Mouse (Mus musculus): ENCODE measurements around the gene 9130023H24Rik.

9130023H24Rik gene

DNA sequence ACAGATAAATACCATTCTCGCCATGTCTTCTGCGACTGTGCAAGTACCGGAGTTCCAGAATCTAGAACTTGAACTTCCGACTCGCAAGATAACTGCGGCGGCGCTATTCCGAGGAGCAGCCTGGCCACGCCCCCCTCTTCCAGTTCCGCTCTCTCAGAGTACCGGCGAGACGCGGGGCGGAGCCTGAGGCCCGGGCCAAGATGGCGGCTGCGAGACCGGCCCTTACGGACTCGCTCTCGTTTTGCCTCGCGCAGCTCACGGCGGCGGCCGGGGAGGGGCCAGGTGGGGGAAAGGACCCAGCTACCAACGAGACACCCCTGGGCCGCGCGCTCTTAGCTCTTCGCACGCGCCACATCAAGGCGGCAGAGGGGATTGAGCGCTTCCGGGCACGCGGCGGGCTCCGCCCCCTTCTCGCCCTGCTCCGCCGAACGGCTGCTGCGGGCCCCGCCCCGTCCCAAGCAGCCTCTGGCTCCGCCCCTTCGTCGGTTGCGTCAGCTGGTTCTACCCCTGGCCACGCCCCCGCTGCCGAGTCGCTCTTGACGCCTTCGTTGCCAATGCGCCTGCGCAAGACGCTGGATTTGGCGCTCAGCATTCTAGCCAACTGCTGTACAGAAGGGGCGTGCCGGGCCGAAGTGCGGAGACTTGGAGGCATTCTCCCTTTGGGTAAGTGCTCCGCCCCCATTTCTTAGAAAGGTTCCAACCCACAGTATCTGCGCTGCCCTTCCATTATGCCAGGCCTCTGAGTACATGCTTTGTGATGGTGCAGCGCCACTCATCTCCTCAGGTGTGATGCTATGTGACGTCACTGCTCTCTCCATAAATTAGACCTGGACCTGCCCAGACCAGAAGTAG lies at the start of gene 9130023H24Rik:
Gene 9130023H24Rik, minus strand, starts transcription at position 105 of the 852 bp plus-strand sequence.
- peak; percentile 99 to 100 for DNase-seq (ENCODE audit: low spot score in 2 of 2)

GRCm38 (mm10) chr7:128285060-128285459 lies 47.2 kb upstream of the 9130023H24Rik start:
- no peak for DNase-seq (ENCODE audit: low spot score in 2 of 2)

DNA sequence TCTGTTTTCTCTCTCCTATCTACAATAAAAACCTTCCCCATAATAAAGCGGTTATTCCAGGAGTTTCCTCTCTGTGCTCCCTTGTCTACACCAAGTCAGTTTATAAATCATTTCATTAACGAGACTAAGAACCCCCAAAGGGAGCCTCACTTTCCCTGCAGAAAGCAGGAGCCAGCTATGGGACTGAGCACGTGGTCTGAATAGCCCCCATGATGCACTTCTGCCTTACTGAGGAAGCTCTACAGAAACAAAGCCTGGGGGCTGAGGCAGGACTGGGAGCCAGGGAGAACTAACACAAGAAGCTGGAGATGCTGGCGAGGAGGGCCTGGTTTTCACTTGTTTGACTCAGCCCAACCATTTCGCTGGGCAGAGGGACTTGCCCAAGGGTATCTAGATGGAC lies 46.2 kb upstream of the 9130023H24Rik start:
- DNase-seq (ENCODE audit: low spot score in 2 of 2) = no peak

DNA sequence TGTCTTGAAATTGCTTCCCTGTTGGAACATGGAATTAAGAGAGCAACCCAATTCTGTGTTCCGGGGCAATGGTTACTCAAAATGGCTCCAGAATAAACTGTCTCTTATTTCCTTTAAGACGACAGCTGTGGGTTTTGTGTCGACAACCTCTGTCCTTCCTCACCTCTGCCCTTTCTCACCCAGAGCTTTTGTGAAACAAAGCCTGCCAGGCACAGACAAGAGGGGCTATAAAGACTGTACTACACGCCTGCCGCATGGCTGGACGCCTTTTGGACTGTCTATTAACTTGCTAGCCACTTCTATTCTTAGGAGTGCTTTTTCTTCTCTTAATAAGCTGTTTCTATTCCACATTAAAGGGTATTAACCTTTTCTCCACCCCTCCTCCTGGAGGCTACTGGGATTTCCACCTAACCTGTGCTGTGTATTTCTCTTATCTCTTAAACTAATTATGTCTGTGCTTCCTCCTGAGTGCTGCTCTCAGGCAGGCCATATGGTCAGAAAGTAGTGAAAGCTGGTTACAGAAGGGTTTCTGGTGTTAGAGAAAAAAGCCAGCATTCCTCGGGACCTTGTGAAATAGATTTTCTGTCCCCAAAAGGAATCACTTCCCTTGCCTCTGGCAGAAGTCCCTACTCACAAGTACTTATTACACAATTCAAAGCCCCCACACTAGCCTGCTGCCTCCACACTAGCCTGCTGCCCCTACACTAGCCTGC lies 44.9 kb upstream of the 9130023H24Rik start:
- no peak for DNase-seq (ENCODE audit: low spot score in 2 of 2)

- DNase-seq (ENCODE audit: low spot score in 2 of 2) = no peak
Measured at GRCm38 (mm10) chr7:128281765-128282164, 43.9 kb upstream of the 9130023H24Rik start.

- DNase-seq (ENCODE audit: low spot score in 2 of 2) = no peak
Measured at GRCm38 (mm10) chr7:128279750-128280149, 41.9 kb upstream of the 9130023H24Rik start.

GRCm38 (mm10) chr7:128276051-128276450 lies 38.2 kb upstream of the 9130023H24Rik start:
- no peak for DNase-seq (ENCODE audit: low spot score in 2 of 2)

DNA sequence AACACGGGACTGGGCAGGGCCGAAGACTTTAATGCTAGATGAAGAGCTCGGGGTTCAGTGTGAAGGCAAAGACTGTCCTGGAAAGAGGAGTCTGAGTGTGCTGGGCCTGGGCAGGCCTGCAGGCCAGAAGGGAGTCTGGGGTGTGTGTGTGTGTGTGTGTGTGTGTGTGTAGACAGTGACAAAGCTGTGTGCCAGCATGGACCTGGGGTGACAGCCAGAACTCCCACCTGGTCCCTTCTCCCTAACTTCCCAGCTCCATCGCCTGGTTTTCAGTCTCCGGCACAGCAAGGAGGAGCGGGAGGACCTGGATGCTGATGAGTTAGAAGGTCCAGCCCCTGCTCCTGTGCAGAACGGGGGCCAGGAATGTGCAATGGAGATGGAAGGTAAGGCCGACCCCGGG lies 33.7 kb upstream of the 9130023H24Rik start:
- no peak for DNase-seq (ENCODE audit: low spot score in 2 of 2)

- no peak for DNase-seq (ENCODE audit: low spot score in 2 of 2)
Measured at GRCm38 (mm10) chr7:128270431-128270850, 32.6 kb upstream of the 9130023H24Rik start.

GRCm38 (mm10) chr7:128267813-128268212 lies 30.0 kb upstream of the 9130023H24Rik start:
- DNase-seq (ENCODE audit: low spot score in 2 of 2) = no peak

DNA sequence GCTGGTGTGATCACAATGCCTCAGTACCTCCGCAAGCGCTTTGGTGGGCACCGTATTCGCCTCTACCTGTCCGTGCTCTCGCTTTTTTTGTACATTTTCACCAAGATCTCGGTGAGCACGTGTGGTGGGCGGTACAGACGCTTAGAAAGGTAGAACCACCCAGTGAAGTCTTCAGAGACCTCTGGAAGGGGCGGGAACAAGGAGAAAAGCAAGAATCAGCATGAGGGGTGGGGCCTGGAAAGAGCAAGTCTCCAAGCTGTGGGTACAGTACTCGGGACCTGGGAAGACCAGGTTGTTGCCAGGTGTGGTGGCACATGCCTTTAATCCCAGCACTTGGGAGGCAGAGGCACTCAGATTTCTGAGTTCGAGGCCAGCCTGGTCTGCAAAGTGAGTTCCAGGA lies 29.6 kb upstream of the 9130023H24Rik start:
- DNase-seq (ENCODE audit: low spot score in 2 of 2) = no peak

GRCm38 (mm10) chr7:128266056-128266455 lies 28.2 kb upstream of the 9130023H24Rik start:
- no peak for DNase-seq (ENCODE audit: low spot score in 2 of 2)

DNA sequence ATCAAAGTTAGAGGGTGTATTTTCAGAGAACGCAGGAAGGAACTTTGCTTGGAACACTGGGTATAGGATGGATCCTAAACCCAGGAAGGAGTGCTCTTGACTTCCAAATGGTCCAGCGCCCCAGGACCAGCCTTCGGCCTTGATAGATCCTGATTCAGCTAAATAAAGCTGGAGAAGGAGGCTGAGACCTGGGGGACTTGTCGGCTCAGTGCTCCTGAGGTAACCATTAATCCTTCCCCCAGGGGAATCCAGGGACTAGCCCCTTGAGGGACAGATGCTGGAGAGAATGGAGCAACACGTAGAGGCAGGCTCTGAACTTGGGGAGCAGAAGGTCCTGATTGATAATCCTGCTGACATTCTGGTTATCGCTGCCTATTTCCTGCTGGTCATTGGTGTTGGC lies 27.6 kb upstream of the 9130023H24Rik start, which contains the start of gene Slc5a2:
Gene Slc5a2, plus strand, starts transcription at position 247 of the 400 bp plus-strand sequence.
- no peak for DNase-seq (ENCODE audit: low spot score in 2 of 2)

DNA sequence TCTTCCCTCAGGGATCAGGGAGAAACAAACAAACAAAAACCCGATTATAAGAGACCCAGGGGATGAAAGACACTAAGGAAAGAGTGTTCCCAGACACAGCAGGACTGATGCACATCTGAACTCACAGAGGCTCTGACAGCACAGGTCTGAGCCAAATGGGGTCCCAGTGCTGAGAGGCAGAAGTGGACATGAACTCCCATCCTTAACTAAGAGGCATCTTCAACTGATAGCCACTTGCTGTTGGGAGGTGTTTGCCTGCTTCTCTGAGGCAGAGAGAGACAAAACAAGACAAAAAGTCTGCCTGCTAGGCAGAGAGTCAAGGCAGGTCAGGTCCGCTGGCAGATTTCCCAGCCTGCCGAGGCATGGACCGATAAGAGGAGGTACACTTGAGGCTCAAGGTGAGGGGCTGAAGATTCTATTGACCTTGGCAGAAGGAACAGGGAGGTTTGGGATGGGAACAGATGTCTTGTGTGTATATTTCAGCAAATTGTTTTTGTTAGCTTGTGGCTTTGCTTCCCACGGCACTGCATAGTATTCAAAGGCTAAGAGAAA lies 19.0 kb upstream of the 9130023H24Rik start:
- DNase-seq (ENCODE audit: low spot score in 2 of 2) = no peak

DNA sequence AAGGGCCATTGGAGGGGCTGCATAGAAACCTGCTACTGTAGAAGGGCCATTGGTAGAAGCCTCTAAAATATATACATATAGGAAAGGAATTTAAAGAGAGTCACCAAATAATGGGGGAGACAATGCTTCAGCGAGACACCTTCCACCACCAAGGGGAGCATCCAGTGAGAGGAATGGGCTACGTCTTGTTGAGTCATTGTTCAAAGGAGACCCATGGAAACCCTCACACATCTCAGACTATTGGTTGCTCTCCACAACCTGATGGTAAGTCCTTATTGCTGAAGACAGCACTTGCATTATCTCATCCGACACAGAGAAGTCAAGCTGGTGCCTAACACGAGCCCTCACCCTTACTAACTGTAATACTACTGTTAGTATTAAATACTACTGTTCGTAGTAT lies 17.9 kb upstream of the 9130023H24Rik start:
- no peak for DNase-seq (ENCODE audit: low spot score in 2 of 2)

GRCm38 (mm10) chr7:128254978-128255377 lies 17.1 kb upstream of the 9130023H24Rik start:
- no peak for DNase-seq (ENCODE audit: low spot score in 2 of 2)

DNA sequence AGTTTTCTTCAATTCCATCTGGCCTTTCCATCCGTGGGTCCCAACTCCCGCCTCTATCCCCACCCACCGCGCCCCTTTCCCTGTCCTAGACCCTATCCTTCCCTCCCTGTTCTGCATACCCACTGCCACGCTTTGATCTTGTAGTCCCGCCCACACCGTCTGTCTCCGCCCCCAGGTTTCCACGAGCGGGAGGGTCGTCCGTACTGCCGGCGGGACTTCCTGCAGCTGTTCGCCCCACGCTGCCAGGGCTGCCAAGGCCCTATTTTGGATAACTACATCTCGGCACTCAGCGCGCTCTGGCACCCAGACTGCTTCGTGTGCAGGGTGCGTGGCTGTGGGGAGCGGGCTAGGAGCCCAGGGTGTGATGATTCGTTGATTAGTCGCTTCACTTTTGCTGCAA lies 14.8 kb upstream of the 9130023H24Rik start:
- DNase-seq (ENCODE audit: low spot score in 2 of 2) = peak; percentile 83 to 87

DNA sequence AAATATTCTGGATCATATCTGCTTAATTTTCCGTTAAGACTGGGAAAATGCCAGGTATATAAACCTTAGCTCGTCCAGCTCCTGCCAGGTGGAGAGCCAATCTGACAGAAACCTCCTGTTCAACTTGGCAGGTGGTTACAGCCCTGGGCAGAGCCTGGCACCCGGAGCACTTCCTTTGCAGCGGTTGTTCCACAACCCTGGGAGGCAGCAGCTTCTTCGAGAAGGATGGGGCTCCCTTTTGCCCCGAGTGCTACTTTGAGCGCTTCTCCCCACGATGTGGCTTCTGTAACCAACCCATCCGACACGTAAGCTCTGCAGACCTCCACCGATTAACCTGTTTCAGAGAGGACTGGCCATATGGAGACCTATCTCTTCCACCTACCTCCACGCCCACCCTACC lies 14.1 kb upstream of the 9130023H24Rik start:
- no peak for DNase-seq (ENCODE audit: low spot score in 2 of 2)

GRCm38 (mm10) chr7:128249998-128250397 lies 12.2 kb upstream of the 9130023H24Rik start:
- DNase-seq (ENCODE audit: low spot score in 2 of 2) = no peak

DNA sequence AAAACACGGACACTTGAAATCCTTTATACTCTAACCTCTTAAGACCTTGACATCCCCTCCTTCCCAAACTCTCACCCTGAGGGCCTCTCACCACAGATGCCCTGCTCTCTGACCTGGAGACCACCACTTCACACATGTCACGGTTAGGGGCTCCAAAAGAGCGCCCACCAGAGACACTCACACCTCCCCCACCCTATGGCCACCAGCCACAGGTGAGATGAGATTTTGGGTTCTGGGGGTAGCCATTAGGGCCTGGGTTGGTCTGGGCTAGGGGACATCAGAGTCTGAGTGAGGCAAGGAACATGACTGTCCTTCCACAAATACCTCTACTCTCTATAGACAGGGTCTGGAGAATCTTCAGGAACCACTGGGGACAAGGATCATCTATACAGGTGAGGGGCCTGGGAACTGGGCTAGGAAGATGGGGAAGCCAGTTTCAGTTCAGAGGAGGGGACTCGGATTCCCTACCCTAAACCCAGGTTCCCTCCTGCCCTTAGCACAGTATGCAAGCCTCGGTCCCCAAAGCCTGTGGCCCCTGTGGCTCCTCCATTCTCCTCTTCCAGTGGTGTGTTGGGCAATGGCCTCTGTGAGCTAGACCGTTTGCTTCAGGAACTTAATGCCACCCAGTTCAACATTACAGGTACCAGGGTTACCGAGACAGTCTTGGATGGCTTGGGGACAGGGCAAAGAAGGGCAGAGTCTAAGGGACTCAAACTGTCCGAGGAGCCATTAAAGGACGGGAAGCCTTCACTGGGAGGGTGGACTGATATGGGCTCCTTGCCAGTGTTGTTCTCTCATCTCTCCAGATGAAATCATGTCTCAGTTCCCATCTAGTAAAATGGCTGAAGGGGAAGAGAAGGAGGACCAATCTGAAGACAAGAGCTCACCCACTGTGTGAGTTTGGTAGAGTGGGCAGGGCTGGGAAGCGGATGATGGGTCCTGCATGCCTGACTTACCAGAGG lies 10.5 kb upstream of the 9130023H24Rik start:
- no peak for DNase-seq (ENCODE audit: low spot score in 2 of 2)

GRCm38 (mm10) chr7:128247443-128247842 lies 9.6 kb upstream of the 9130023H24Rik start:
- peak; percentile 93 to 94 for DNase-seq (ENCODE audit: low spot score in 2 of 2)
